ENCODE assay signal across 7 mouse cellular contexts in genomic region chr11:68939451-68940304, GRCm38 (mm10). TPM values are rescaled to one million over a fixed set of nuclear protein-coding genes. Genes with fewer than 3 reads are reported as not detected.
DNase-seq lines count a peak whose midpoint lies in the region; ATAC-seq lines count a peak whose summit lies in the region.

No protein-coding gene starts in this region.

- H3K9ac ChIP-seq in embryonic facial prominence, embryonic 12.5 days: peak overlapping the region; percentile 7; the same call in 1 of the 2 replicates
- peak overlapping the region; percentile 49 for H3K9ac ChIP-seq in limb, embryonic 11.5 days (ENCODE audit: low read length)
- H3K9ac ChIP-seq in midbrain, embryonic 14.5 days (replicated peaks; ENCODE audit: low read length): peak overlapping the region; percentile 56

- 2% methylated on average over 16 of the region's 16 CpGs for WGBS in embryonic facial prominence, embryonic 12.5 days
- 4% methylated on average over 16 of the region's 16 CpGs for WGBS in limb, embryonic 11.5 days
- WGBS in midbrain, embryonic 14.5 days: 2% methylated on average over 16 of the region's 16 CpGs

- H3K27me3 ChIP-seq in embryonic facial prominence, embryonic 12.5 days: no peaks in the 10 kb centered on the region
- no peaks in the 10 kb centered on the region for H3K27me3 ChIP-seq in limb, embryonic 11.5 days (ENCODE audit: control insufficient read depth, insufficient read depth, low read length)
- H3K27me3 ChIP-seq in midbrain, embryonic 14.5 days (ENCODE audit: control insufficient read depth, insufficient read depth, low read length): no peaks in the 10 kb centered on the region

- H3K27ac ChIP-seq in embryonic facial prominence, embryonic 12.5 days: no peak overlapping the region
- no peak overlapping the region for H3K27ac ChIP-seq in limb, embryonic 11.5 days (replicated peaks; ENCODE audit: low read depth, low read length)
- H3K27ac ChIP-seq in midbrain, embryonic 14.5 days (replicated peaks; ENCODE audit: low read depth, low read length): peak overlapping the region; percentile 76

- peak; percentile 80 for DNase-seq in adrenal gland, postnatal 25 days
- DNase-seq in heart, adult 11 months: peak; percentile 99
- peak; percentile 89 for DNase-seq in kidney, adult 18-20 months
- peak; percentile 88 for DNase-seq in limb, embryonic 11.5 days (ENCODE audit: low spot score)
- peak; percentile 94 for DNase-seq in midbrain, embryonic 14.5 days
- peak; percentile 66 for DNase-seq in spleen, adult 18-20 months

- no peaks in the 10 kb centered on the region for H3K36me3 ChIP-seq in embryonic facial prominence, embryonic 12.5 days
- no peaks in the 10 kb centered on the region for H3K36me3 ChIP-seq in limb, embryonic 11.5 days (ENCODE audit: control insufficient read depth, insufficient read depth, low read length)
- H3K36me3 ChIP-seq in midbrain, embryonic 14.5 days (ENCODE audit: control insufficient read depth, insufficient read depth, low read length): 0 out of 2 replicates have a peak, but pooled peaks cover 2% of the 10 kb centered on the region

- peak overlapping the region; percentile 35 for H3K4me3 ChIP-seq in embryonic facial prominence, embryonic 12.5 days
- H3K4me3 ChIP-seq in limb, embryonic 11.5 days (ENCODE audit: low read depth, low read length): peak overlapping the region; percentile 29
- H3K4me3 ChIP-seq in midbrain, embryonic 14.5 days (replicated peaks; ENCODE audit: low read depth, low read length): peak overlapping the region; percentile 46

- H3K4me1 ChIP-seq in embryonic facial prominence, embryonic 12.5 days: peaks cover 4% of the 10 kb centered on the region
- H3K4me1 ChIP-seq in limb, embryonic 11.5 days (ENCODE audit: control insufficient read depth, insufficient read depth, low read length): 0 out of 2 replicates have a peak, but pooled peaks cover 2% of the 10 kb centered on the region
- H3K4me1 ChIP-seq in midbrain, embryonic 14.5 days (ENCODE audit: control insufficient read depth, insufficient read depth, low read length): 0 out of 2 replicates have a peak, but pooled peaks cover 8% of the 10 kb centered on the region

- peak; percentile 99 for ATAC-seq in embryonic facial prominence, embryonic 12.5 days (ENCODE audit: insufficient number of reproducible peaks, insufficient read depth, low FRiP score, low TSS enrichment)
- ATAC-seq in limb, embryonic 11.5 days (ENCODE audit: insufficient number of reproducible peaks, low FRiP score, low TSS enrichment, low read depth): peak; percentile 98
- ATAC-seq in midbrain, embryonic 14.5 days (ENCODE audit: low FRiP score, low TSS enrichment): peak; percentile 99

- H3K4me2 ChIP-seq in embryonic facial prominence, embryonic 12.5 days (replicated peaks): peak overlapping the region; percentile 52
- peak overlapping the region; percentile 52 for H3K4me2 ChIP-seq in limb, embryonic 11.5 days (ENCODE audit: low read depth, severe bottlenecking)
- peak overlapping the region; percentile 76 for H3K4me2 ChIP-seq in midbrain, embryonic 14.5 days (ENCODE audit: low read length)

- no peaks in the 10 kb centered on the region for H3K9me3 ChIP-seq in embryonic facial prominence, embryonic 12.5 days
- H3K9me3 ChIP-seq in limb, embryonic 11.5 days (ENCODE audit: control insufficient read depth, low read length): no peaks in the 10 kb centered on the region; the same call in 1 of the 2 replicates
- no peaks in the 10 kb centered on the region for H3K9me3 ChIP-seq in midbrain, embryonic 14.5 days (ENCODE audit: control insufficient read depth, low read length)

RNA-seq across cellular contexts. Expression of gene Odf4, which starts 12.8 kb away (rescaled TPM):
- 0.70 TPM in 1 of 2 replicates, not detected in the other for total RNA-seq in adrenal gland, postnatal 25 days (2021)
- not detected in 2 replicates for polyA plus RNA-seq in embryonic facial prominence, embryonic 12.5 days (2016; fragmentation: Nextera tagmentation; extraction: Ambion mirVana)
- not detected in 2 replicates for polyA plus RNA-seq in limb, embryonic 11.5 days (2014; fragmentation: Nextera tagmentation; extraction: Ambion mirVana)
- 0.53 and 1.1 TPM in 2 replicates for polyA plus RNA-seq in midbrain, embryonic 14.5 days (2014; fragmentation: Nextera tagmentation; extraction: Ambion mirVana)

RNA-seq across cellular contexts. Expression of gene Arhgef15, which starts 17.6 kb away (rescaled TPM):
- 18.7 and 23.4 TPM in 2 replicates for total RNA-seq in adrenal gland, postnatal 25 days (2021)
- polyA plus RNA-seq in embryonic facial prominence, embryonic 12.5 days (2016; fragmentation: Nextera tagmentation; extraction: Ambion mirVana): 8.1 and 8.5 TPM in 2 replicates
- 6.7 and 7.7 TPM in 2 replicates for polyA plus RNA-seq in limb, embryonic 11.5 days (2014; fragmentation: Nextera tagmentation; extraction: Ambion mirVana)
- 19.3 and 19.5 TPM in 2 replicates for polyA plus RNA-seq in midbrain, embryonic 14.5 days (2014; fragmentation: Nextera tagmentation; extraction: Ambion mirVana)

RNA-seq across cellular contexts. Expression of gene Slc25a35, which starts 28.3 kb away (rescaled TPM):
- 32.0 and 35.4 TPM in 2 replicates for total RNA-seq in adrenal gland, postnatal 25 days (2021)
- 2.6 and 4.1 TPM in 2 replicates for polyA plus RNA-seq in embryonic facial prominence, embryonic 12.5 days (2016; fragmentation: Nextera tagmentation; extraction: Ambion mirVana)
- polyA plus RNA-seq in limb, embryonic 11.5 days (2014; fragmentation: Nextera tagmentation; extraction: Ambion mirVana): 2.6 and 3.0 TPM in 2 replicates
- polyA plus RNA-seq in midbrain, embryonic 14.5 days (2014; fragmentation: Nextera tagmentation; extraction: Ambion mirVana): 1.1 and 1.9 TPM in 2 replicates

RNA-seq across cellular contexts. Expression of gene Rangrf, which starts 35.3 kb away (rescaled TPM):
- total RNA-seq in adrenal gland, postnatal 25 days (2021): 20.7 and 22.4 TPM in 2 replicates
- 59.3 and 64.2 TPM in 2 replicates for polyA plus RNA-seq in embryonic facial prominence, embryonic 12.5 days (2016; fragmentation: Nextera tagmentation; extraction: Ambion mirVana)
- 82.6 and 84.4 TPM in 2 replicates for polyA plus RNA-seq in limb, embryonic 11.5 days (2014; fragmentation: Nextera tagmentation; extraction: Ambion mirVana)
- polyA plus RNA-seq in midbrain, embryonic 14.5 days (2014; fragmentation: Nextera tagmentation; extraction: Ambion mirVana): 22.1 and 22.4 TPM in 2 replicates

RNA-seq across cellular contexts. Expression of gene Rpl26, which starts 38.3 kb away (rescaled TPM):
- total RNA-seq in adrenal gland, postnatal 25 days (2021): 1,094 and 1,140 TPM in 2 replicates
- polyA plus RNA-seq in embryonic facial prominence, embryonic 12.5 days (2016; fragmentation: Nextera tagmentation; extraction: Ambion mirVana): 915 and 939 TPM in 2 replicates
- 1,145 and 1,149 TPM in 2 replicates for polyA plus RNA-seq in limb, embryonic 11.5 days (2014; fragmentation: Nextera tagmentation; extraction: Ambion mirVana)
- polyA plus RNA-seq in midbrain, embryonic 14.5 days (2014; fragmentation: Nextera tagmentation; extraction: Ambion mirVana): 670 and 732 TPM in 2 replicates
